Mouse (Mus musculus): Measurements from ENCODE around the gene D130043K22Rik.

DNA sequence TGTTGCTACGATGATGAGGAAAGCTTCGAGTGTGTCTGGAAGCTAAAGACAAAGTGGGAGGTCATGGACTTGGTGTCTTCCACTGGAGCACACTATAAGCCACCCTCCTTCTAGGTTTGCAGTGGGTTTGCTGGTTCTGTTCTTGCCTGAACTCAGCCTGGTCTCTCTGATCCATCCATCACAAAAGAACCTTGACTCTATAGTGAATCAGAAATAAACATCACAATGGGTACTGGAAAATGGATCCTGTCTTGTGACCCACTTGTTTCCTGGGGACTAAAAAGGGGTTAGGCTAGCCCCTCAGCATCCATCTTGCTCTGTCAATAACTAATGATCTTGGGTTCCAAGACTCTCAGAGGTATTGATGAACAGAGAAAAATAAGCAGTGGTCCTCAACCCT, 57.0 kb downstream of the D130043K22Rik start:
- TF ChIP-seq EP300 (IDR thresholded peaks at IDR 0.05; ENCODE audit: insufficient read depth, low read depth, low read length) (no peak), CTCF (IDR thresholded peaks at IDR 0.05; ENCODE audit: low read depth, low read length) (no peak), POLR2A (IDR thresholded peaks at IDR 0.05; ENCODE audit: insufficient read depth, low read length) (no peak)

All from ES-Bruce4 (cell line).